Mouse (Mus musculus) ES-Bruce4 (cell line): Measurements from ENCODE around the gene D6Ertd527e.

Experiments used
- CTCF ChIP-seq: IDR thresholded peaks from one replicate; pipeline ENCODE4 v1.8.1; 2011; ENCODE audit warnings: low read depth, low read length
- EP300 ChIP-seq: IDR thresholded peaks from 2 replicates; pipeline ENCODE4 v1.6.1; 2011; ENCODE audit warnings: low read depth, low read length; ENCODE audit not compliant: insufficient read depth
- POLR2A ChIP-seq: IDR thresholded peaks from one replicate; pipeline ENCODE4 v1.8.1; 2011; ENCODE audit warnings: low read length; ENCODE audit not compliant: insufficient read depth

- TF ChIP-seq POLR2A (no peak), CTCF (no peak), EP300 (no peak)
These were observed 4.8 kb upstream of the D6Ertd527e start for GRCm38 (mm10) chr6:87099671-87100296.
